Mouse (Mus musculus) CH12.LX (cell line): ENCODE measurements at regions not wholly inside any gene's neighbourhood (a gene's known extent, or its start where the extent isn't known, plus 50 kb on each side); places are given as distances from the start of the nearest gene placed in this dataset.

ENCODE experiments used
- DNase-seq: peaks from one replicate; pipeline ENCODE4 v3.0.0-alpha.2; 2013; ENCODE audit errors: extremely low read depth
- H3K27ac ChIP-seq: 2 replicates; pipeline ENCODE4 v1.5.1; 2012; ENCODE audit warnings: low read depth, mild to moderate bottlenecking, control low read depth, moderate library complexity; ENCODE audit not compliant: insufficient read depth
- H3K27me3 ChIP-seq: replicated peaks from 2 replicates; pipeline ENCODE3; 2012; ENCODE audit warnings: inconsistent platforms
- H3K36me3 ChIP-seq, 2 experiments: replicated peaks in 1 of 2; 2 replicates each; pipeline versions ENCODE3 to v1.6.1; 2012; ENCODE audit warnings: inconsistent platforms in 1 of 2, low read length in 1 of 2, mild to moderate bottlenecking in 1 of 2, mixed read lengths in 1 of 2, moderate library complexity in 1 of 2; ENCODE audit not compliant: control insufficient read depth in 1 of 2, insufficient read depth in 1 of 2
- H3K4me1 ChIP-seq, 2 experiments: 2 replicates each; pipeline ENCODE4 v1.6.1; 2012; ENCODE audit warnings: inconsistent platforms in 1 of 2, moderate library complexity in 1 of 2; ENCODE audit not compliant: insufficient read depth in 2 of 2, control insufficient read depth in 1 of 2
- H3K4me2 ChIP-seq: 2 replicates; pipeline ENCODE4 v1.6.1; 2012; ENCODE audit warnings: low read depth, mild to moderate bottlenecking, control low read depth; ENCODE audit not compliant: poor library complexity, insufficient read depth, severe bottlenecking
- H3K4me3 ChIP-seq, 3 experiments: fragments of 150-350 bp in 1 of 3; sonication (generic) in 1 of 3; replicated peaks in 1 of 3; 2 replicates each; pipeline versions ENCODE3 to v1.5.1; 2011 to 2012; ENCODE audit warnings: low read depth in 2 of 3, low read length in 2 of 3, mild to moderate bottlenecking in 2 of 3, moderate library complexity in 2 of 3, control low read depth in 1 of 3, improper control_type of control experiment in 1 of 3, inconsistent platforms in 1 of 3, mixed read lengths in 1 of 3; ENCODE audit not compliant: poor library complexity in 1 of 3
- H3K79me2 ChIP-seq: replicated peaks from 2 replicates; pipeline ENCODE4 v1.6.1; 2012; ENCODE audit warnings: mild to moderate bottlenecking, moderate library complexity; ENCODE audit not compliant: control insufficient read depth, poor library complexity, insufficient read depth, severe bottlenecking; ENCODE audit errors: extremely low read depth
- H3K9ac ChIP-seq: 2 replicates; pipeline ENCODE4 v1.6.1; 2012; ENCODE audit warnings: low read depth, mild to moderate bottlenecking, control low read depth, moderate library complexity; ENCODE audit not compliant: insufficient read depth
- H3K9me3 ChIP-seq: replicated peaks from 2 replicates; pipeline ENCODE3; 2012; ENCODE audit warnings: low read length, inconsistent platforms, mixed read lengths
- CHD1 ChIP-seq: IDR thresholded peaks from 2 replicates; pipeline ENCODE4 v1.6.1; 2012; ENCODE audit warnings: low read depth, low read length, improper control_type of control experiment, inconsistent platforms
- CHD2 ChIP-seq: IDR thresholded peaks from 2 replicates; pipeline ENCODE4 v1.6.1; 2011; ENCODE audit warnings: low read length, improper control_type of control experiment
- CTCF ChIP-seq, 2 experiments: IDR thresholded peaks in 1 of 2; conservative IDR thresholded peaks in 1 of 2; 2 replicates each; pipeline ENCODE4 v1.5.1; 2011 to 2012; ENCODE audit warnings: low read depth in 2 of 2, low read length in 2 of 2, improper control_type of control experiment in 1 of 2, inconsistent platforms in 1 of 2, mild to moderate bottlenecking in 1 of 2, moderate library complexity in 1 of 2
- ELF1 ChIP-seq: IDR thresholded peaks from 2 replicates; pipeline ENCODE4 v1.6.1; 2014; ENCODE audit warnings: low read depth, mild to moderate bottlenecking, inconsistent platforms, low read length, improper control_type of control experiment
- ETS1 ChIP-seq: conservative IDR thresholded peaks from 2 replicates; pipeline ENCODE4 v1.6.1; 2012; ENCODE audit warnings: low read depth, mild to moderate bottlenecking, inconsistent platforms, low read length, improper control_type of control experiment, moderate library complexity
- GABPA ChIP-seq: IDR thresholded peaks from 2 replicates; pipeline ENCODE4 v1.6.1; 2012; ENCODE audit warnings: low read depth, low read length, improper control_type of control experiment, inconsistent platforms; ENCODE audit not compliant: insufficient replicate concordance
- HCFC1 ChIP-seq: IDR thresholded peaks from 2 replicates; pipeline ENCODE4 v1.6.1; 2012; ENCODE audit warnings: low read depth, mild to moderate bottlenecking, inconsistent platforms, low read length, improper control_type of control experiment
- IRF4 ChIP-seq: IDR thresholded peaks from 2 replicates; pipeline ENCODE4 v1.6.1; 2014; ENCODE audit warnings: low read depth, mild to moderate bottlenecking, inconsistent platforms, low read length, improper control_type of control experiment
- JUND ChIP-seq: conservative IDR thresholded peaks from 2 replicates; pipeline ENCODE4 v1.6.1; 2011; ENCODE audit warnings: low read depth, low read length, improper control_type of control experiment
- KAT2A ChIP-seq: IDR thresholded peaks from 2 replicates; pipeline ENCODE4 v1.6.1; 2012; ENCODE audit warnings: low read length, improper control_type of control experiment, inconsistent platforms; ENCODE audit not compliant: insufficient replicate concordance
- MAZ ChIP-seq: IDR thresholded peaks from 2 replicates; pipeline ENCODE4 v1.6.1; 2012; ENCODE audit warnings: low read depth, mild to moderate bottlenecking, inconsistent platforms, low read length, improper control_type of control experiment, moderate library complexity
- MEF2A ChIP-seq: IDR thresholded peaks from 2 replicates; pipeline ENCODE4 v1.6.1; 2014; ENCODE audit warnings: low read depth, mild to moderate bottlenecking, inconsistent platforms, low read length, improper control_type of control experiment, borderline replicate concordance
- MYC ChIP-seq: IDR thresholded peaks from 2 replicates; pipeline ENCODE4 v1.6.1; 2011; ENCODE audit warnings: low read depth, mild to moderate bottlenecking, improper control_type of control experiment, low read length
- PAX5 ChIP-seq: IDR thresholded peaks from 2 replicates; pipeline ENCODE4 v1.6.1; 2012; ENCODE audit warnings: low read length, inconsistent platforms, mixed read lengths
- POLR2A ChIP-seq: IDR thresholded peaks from 2 replicates; pipeline ENCODE4 v1.6.1; 2011; ENCODE audit warnings: low read depth, mild to moderate bottlenecking, improper control_type of control experiment, low read length
- POLR2AphosphoS2 ChIP-seq: IDR thresholded peaks from 2 replicates; pipeline ENCODE4 v1.6.1; 2011; ENCODE audit warnings: low read depth, low read length, improper control_type of control experiment
- RAD21 ChIP-seq: IDR thresholded peaks from 2 replicates; pipeline ENCODE4 v1.6.1; 2011; ENCODE audit warnings: low read depth, mild to moderate bottlenecking, low read length, improper control_type of control experiment, moderate library complexity
- TBP ChIP-seq: conservative IDR thresholded peaks from 2 replicates; pipeline ENCODE4 v1.6.1; 2011; ENCODE audit warnings: low read depth, low read length, improper control_type of control experiment
- UBTF ChIP-seq: IDR thresholded peaks from 2 replicates; pipeline ENCODE4 v1.6.1; 2012; ENCODE audit warnings: low read depth, mild to moderate bottlenecking, inconsistent platforms, low read length, improper control_type of control experiment, moderate library complexity
- USF1 ChIP-seq: IDR thresholded peaks from 2 replicates; pipeline ENCODE4 v1.6.1; 2014; ENCODE audit warnings: low read depth, mild to moderate bottlenecking, inconsistent platforms, low read length, improper control_type of control experiment
- ZC3H11A ChIP-seq: IDR thresholded peaks from 2 replicates; pipeline ENCODE4 v1.6.1; 2012; ENCODE audit warnings: low read depth, mild to moderate bottlenecking, inconsistent platforms, low read length, improper control_type of control experiment
- ZKSCAN1 ChIP-seq: IDR thresholded peaks from 2 replicates; pipeline ENCODE4 v1.6.1; 2012; ENCODE audit warnings: low read depth, inconsistent platforms, low read length, improper control_type of control experiment, borderline replicate concordance
- ZMIZ1 ChIP-seq: IDR thresholded peaks from 2 replicates; pipeline ENCODE4 v1.6.1; 2012; ENCODE audit warnings: low read depth, mild to moderate bottlenecking, inconsistent platforms, low read length, improper control_type of control experiment
- ZNF384 ChIP-seq: IDR thresholded peaks from 2 replicates; pipeline ENCODE4 v1.6.1; 2012; ENCODE audit warnings: low read depth, low read length, improper control_type of control experiment, inconsistent platforms
- dilution Hi-C: fragments of 300-500 bp; cut with MboI; formaldehyde crosslinking; loops from 2 replicates; pipeline ENCODE4 v1.14.3; 2020; ENCODE audit warnings: low sequenced_read_pairs; ENCODE audit not compliant: extremely low pct_unique_long_range_greater_than_20kb, extremely low pct_ligation_motif_present
- in situ Hi-C: fragments of 300-500 bp; cut with MboI; formaldehyde crosslinking; loops from 3 replicates; pipeline ENCODE4 v1.14.3; 2019; ENCODE audit warnings: low sequenced_read_pairs, low pct_ligation_motif_present, low pct_unique_long_range_greater_than_20kb, mixed read lengths

DNA sequence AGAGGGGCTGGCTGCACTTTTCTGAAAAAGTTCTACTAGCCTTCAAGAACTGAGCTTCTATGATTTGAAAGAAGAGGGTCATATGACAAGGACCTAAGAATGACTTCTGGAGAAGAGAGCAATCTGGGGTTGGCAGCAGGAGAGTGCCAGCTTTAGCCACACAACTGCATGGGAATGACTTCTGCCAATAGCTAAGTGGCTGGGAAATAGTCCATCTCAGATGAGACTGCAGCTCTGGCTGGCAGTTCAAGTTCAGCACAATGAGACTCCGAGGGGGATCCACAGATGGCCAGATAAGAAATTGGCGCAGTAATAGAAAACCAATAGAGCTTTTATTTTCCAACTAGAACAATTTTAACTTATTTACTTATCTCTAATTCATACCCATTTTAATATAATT lies 122.1 kb upstream of the Fbxo33 start:
- TF ChIP-seq KAT2A (no peak), CTCF (conservative IDR thresholded peaks at IDR 0.05 in 1 of 2, IDR thresholded peaks at IDR 0.05 in 1 of 2; ENCODE audit: low read depth in 2 of 2, low read length in 2 of 2) (no peak), POLR2A (no peak), HCFC1 (no peak), MYC (no peak), ZNF384 (no peak), POLR2AphosphoS2 (no peak)
- H3K27me3 ChIP-seq: no peaks in the 10 kb centered on the region
- no peak for DNase-seq
- H3K27ac ChIP-seq: no peak overlapping the region
- H3K9me3 ChIP-seq: no peaks in the 10 kb centered on the region
- in situ Hi-C loops (no loop called here), dilution Hi-C loops (no loop called here)
- H3K4me1 ChIP-seq: no peaks in the 10 kb centered on the region
- no peaks in the 10 kb centered on the region for H3K79me2 ChIP-seq
- no peak overlapping the region for H3K4me2 ChIP-seq
- no peak overlapping the region for H3K4me3 ChIP-seq
- no peak overlapping the region for H3K9ac ChIP-seq
- H3K36me3 ChIP-seq: no peaks in the 10 kb centered on the region

GRCm38 (mm10) chr12:59330753-59331152 lies 111.2 kb upstream of the Fbxo33 start:
- dilution Hi-C loops (no loop called here), in situ Hi-C loops (no loop called here)
- H3K4me2 ChIP-seq: no peak overlapping the region
- H3K9me3 ChIP-seq: no peaks in the 10 kb centered on the region
- H3K9ac ChIP-seq: no peak overlapping the region
- no peaks in the 10 kb centered on the region for H3K27me3 ChIP-seq
- H3K79me2 ChIP-seq: no peaks in the 10 kb centered on the region
- H3K27ac ChIP-seq: no peak overlapping the region
- no peaks in the 10 kb centered on the region for H3K4me1 ChIP-seq
- TF ChIP-seq ELF1 (no peak), PAX5 (no peak)
- no peak overlapping the region for H3K4me3 ChIP-seq
- DNase-seq: no peak
- no peaks in the 10 kb centered on the region for H3K36me3 ChIP-seq

DNA sequence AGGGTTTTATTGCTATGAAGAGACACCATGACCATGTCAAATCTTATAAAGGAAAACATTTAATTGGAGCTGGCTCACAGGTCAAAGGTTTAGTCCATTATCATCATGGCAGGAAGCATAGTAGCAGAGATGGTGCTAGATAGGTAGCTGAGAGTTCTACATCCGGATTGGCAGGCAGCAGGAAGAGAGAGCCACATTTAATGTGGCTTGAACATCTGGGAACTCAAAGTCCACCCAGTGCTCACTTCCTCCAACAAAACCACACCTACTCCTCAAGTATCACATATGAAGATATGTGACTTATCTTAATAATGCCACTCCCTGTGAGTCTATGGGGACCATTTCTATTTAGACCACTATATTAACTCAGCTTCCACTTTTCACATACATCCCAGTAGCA lies 93.2 kb upstream of the Fbxo33 start:
- Histone ChIP-seq H3K79me2 (no peaks in the 10 kb centered on the region), H3K4me3 (no peak overlapping the region), H3K4me2 (no peak overlapping the region), H3K36me3 (no peaks in the 10 kb centered on the region), H3K27me3 (no peaks in the 10 kb centered on the region), H3K4me1 (peaks cover 5 to 18% of the 10 kb centered on the region in 2 experiments; a peak in 3 of 4 replicates), H3K27ac (no peak overlapping the region), H3K9ac (no peak overlapping the region), H3K9me3 (no peaks in the 10 kb centered on the region)
- dilution Hi-C loops (no loop called here), in situ Hi-C loops (no loop called here)
- no peak for TF ChIP-seq POLR2AphosphoS2
- TF ChIP-seq CHD1: no peak
- TF ChIP-seq USF1: no peak
- TF ChIP-seq RAD21: no peak
- TF ChIP-seq MEF2A: no peak
- no peak for TF ChIP-seq GABPA
- no peak for TF ChIP-seq POLR2A
- no peak for TF ChIP-seq ZNF384
- TF ChIP-seq ZKSCAN1: no peak
- TF ChIP-seq UBTF: no peak
- no peak for TF ChIP-seq ETS1
- no peak for TF ChIP-seq CHD2
- no peak for TF ChIP-seq MYC
- no peak for TF ChIP-seq TBP
- no peak for TF ChIP-seq JUND
- TF ChIP-seq IRF4: no peak
- TF ChIP-seq ZMIZ1: no peak
- no peak for TF ChIP-seq ZC3H11A
- no peak for TF ChIP-seq MAZ
- no peak for DNase-seq
